Mouse (Mus musculus) midbrain, embryonic 12.5 days (tissue): ENCODE measurements around the gene Lrfn4. TPM values are rescaled to one million over a fixed set of nuclear protein-coding genes. Genes with fewer than 3 reads are reported as not detected.
"Not testable (repeated sequence)": the region's sequence is repeated elsewhere in the genome, so short reads cannot be mapped to it uniquely, and the experiment has no call there.

Experiments used
- ATAC-seq: fragments of 200-750 bp; cut with Nextera tagmentation; 2 replicates; pipeline ENCODE4 v1.8.0; 2017; ENCODE audit warnings: low read depth, moderate TSS enrichment, moderate library complexity; ENCODE audit not compliant: low FRiP score
- H3K27ac ChIP-seq: fragments of 300-500 bp; sonication (generic); replicated peaks from 2 replicates; pipeline ENCODE4 v1.5.1; 2016; ENCODE audit warnings: mild to moderate bottlenecking
- H3K27me3 ChIP-seq: fragments of 300-500 bp; sonication (generic); 2 replicates; pipeline ENCODE4 v1.6.1; 2016; ENCODE audit warnings: mild to moderate bottlenecking
- H3K36me3 ChIP-seq: fragments of 300-500 bp; sonication (generic); 2 replicates; pipeline ENCODE4 v1.6.1; 2016
- H3K4me1 ChIP-seq: fragments of 300-500 bp; sonication (generic); 2 replicates; pipeline ENCODE4 v1.6.1; 2016
- H3K4me2 ChIP-seq: fragments of 300-500 bp; sonication (generic); replicated peaks from 2 replicates; pipeline ENCODE4 v1.6.1; 2016; ENCODE audit warnings: mild to moderate bottlenecking, moderate library complexity
- H3K4me3 ChIP-seq: fragments of 300-500 bp; sonication (generic); 2 replicates; pipeline ENCODE4 v1.5.1; 2016; ENCODE audit warnings: mild to moderate bottlenecking
- H3K9ac ChIP-seq: fragments of 300-500 bp; sonication (generic); replicated peaks from 2 replicates; pipeline ENCODE4 v1.6.1; 2016; ENCODE audit warnings: mild to moderate bottlenecking, moderate library complexity
- H3K9me3 ChIP-seq: fragments of 300-500 bp; sonication (generic); 2 replicates; pipeline ENCODE4 v1.6.1; 2016; ENCODE audit warnings: mild to moderate bottlenecking
- WGBS: fragments of 180-500 bp; shearing (Covaris S2); methylation state at CpG from one replicate; pipeline ENCODE4 v1.1.7; 2016; 5-methylcytosine and 5-hydroxymethylcytosine counted together
- polyA plus RNA-seq: library from polyadenylated mRNA; unstranded; fragments of >200 nt; fragmentation: Nextera tagmentation; extraction: Ambion mirVana; gene quantifications from 2 replicates; pipeline ENCODE4 v1.2.1, GENCODE M21; 2016

Gene Lrfn4
- polyA plus RNA-seq, 1 experiment from 2014 or later: 13.6 TPM

- no peak for ATAC-seq
- no peak overlapping the region for H3K4me3 ChIP-seq
- H3K27ac ChIP-seq: no peak overlapping the region
- no peaks in the 10 kb centered on the region for H3K4me1 ChIP-seq
- H3K4me2 ChIP-seq: no peak overlapping the region
- no peaks in the 10 kb centered on the region for H3K9me3 ChIP-seq
- H3K27me3 ChIP-seq: no peaks in the 10 kb centered on the region
- H3K9ac ChIP-seq: no peak overlapping the region
- WGBS: 92% methylated on average over 4 of the region's 4 CpGs
- no peaks in the 10 kb centered on the region for H3K36me3 ChIP-seq
Measured at GRCm38 (mm10) chr19:4605654-4606053, 9.8 kb downstream of the Lrfn4 start.

DNA sequence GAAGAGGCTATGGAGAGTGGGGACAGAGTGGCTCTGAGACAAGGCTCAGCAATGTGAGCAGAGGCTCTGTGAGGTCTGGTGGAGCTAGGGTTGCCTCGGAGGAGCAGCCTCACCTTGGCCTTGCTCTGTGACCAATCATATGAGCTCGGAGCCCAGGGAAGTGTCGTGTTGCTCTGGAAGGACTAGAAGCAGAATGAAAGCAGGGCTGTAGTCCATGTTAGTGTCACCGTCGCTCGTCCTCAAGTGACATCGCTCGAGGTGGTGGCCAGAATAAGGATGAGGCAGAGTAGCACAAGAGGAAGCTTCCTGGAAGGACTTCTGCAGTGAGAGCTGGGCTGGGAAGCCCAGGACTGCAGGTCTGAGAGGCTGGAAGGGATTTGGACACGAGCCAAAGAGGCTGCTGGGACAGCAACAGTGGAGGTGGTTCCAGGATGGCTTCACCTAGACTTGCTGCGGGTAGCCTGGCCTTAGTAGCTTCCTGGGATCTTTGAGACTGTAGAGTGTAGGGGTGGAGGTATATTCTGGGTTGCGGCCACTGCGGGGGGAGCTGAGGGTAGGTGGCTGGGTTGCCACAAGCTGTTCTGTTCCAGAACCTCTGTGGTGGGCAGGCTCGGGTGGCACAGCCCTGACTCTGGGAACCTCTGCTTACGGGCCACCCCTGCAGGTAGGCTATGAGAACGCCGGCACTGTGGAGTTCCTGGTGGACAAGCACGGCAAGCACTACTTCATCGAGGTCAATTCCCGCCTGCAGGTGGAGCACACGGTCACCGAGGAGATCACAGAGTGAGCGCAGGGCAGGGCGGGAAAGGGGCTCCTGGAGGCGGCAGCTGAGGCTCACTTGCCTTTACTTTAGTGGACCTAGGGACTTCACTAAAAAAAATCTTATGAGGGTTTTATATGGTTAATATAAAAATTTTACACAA, 11.4 kb downstream of the Lrfn4 start:
- Histone ChIP-seq H3K4me3 (no peak overlapping the region), H3K27ac (no peak overlapping the region), H3K4me1 (no peaks in the 10 kb centered on the region), H3K9me3 (no peaks in the 10 kb centered on the region), H3K9ac (no peak overlapping the region), H3K27me3 (no peaks in the 10 kb centered on the region), H3K4me2 (no peak overlapping the region), H3K36me3 (no peaks in the 10 kb centered on the region)
- no peak for ATAC-seq
- 42% methylated on average over 24 of the region's 24 CpGs for WGBS

GRCm38 (mm10) chr19:4602459-4602858, 13.0 kb downstream of the Lrfn4 start:
- H3K4me1 ChIP-seq: no peaks in the 10 kb centered on the region
- no peaks in the 10 kb centered on the region for H3K27me3 ChIP-seq
- H3K27ac ChIP-seq: no peak overlapping the region
- H3K4me2 ChIP-seq: no peak overlapping the region
- ATAC-seq: no peak
- no peak overlapping the region for H3K4me3 ChIP-seq
- H3K9me3 ChIP-seq: no peaks in the 10 kb centered on the region
- H3K36me3 ChIP-seq: no peaks in the 10 kb centered on the region
- H3K9ac ChIP-seq: no peak overlapping the region
- WGBS: 90% methylated on average over 20 of the region's 20 CpGs

DNA sequence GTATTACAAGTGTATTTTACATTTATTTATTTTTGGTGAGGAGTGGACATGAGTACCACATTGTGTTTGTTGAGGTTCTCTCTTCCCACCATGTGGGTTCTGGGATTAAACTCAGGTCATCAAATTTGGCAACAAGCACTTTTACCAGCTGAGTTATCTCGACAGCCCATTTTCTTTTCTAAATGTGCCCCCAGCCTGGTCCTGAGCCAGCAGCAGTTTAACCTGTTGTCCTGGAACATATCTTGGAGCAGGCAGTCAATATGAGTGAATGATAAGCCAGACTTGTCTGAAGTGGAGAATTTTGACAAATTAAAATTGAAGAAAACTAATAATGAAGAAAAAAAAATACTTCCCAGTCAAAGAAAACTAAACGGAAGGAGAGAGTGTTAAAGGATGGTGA, 19.4 kb downstream of the Lrfn4 start:
- H3K36me3 ChIP-seq: no peaks in the 10 kb centered on the region
- no peaks in the 10 kb centered on the region for H3K4me1 ChIP-seq
- H3K27me3 ChIP-seq: no peaks in the 10 kb centered on the region
- ATAC-seq: no peak
- H3K9ac ChIP-seq: no peak overlapping the region
- H3K27ac ChIP-seq: no peak overlapping the region
- 71% methylated on average over 2 of the region's 2 CpGs for WGBS
- H3K4me2 ChIP-seq: no peak overlapping the region
- no peaks in the 10 kb centered on the region for H3K9me3 ChIP-seq
- no peak overlapping the region for H3K4me3 ChIP-seq

DNA sequence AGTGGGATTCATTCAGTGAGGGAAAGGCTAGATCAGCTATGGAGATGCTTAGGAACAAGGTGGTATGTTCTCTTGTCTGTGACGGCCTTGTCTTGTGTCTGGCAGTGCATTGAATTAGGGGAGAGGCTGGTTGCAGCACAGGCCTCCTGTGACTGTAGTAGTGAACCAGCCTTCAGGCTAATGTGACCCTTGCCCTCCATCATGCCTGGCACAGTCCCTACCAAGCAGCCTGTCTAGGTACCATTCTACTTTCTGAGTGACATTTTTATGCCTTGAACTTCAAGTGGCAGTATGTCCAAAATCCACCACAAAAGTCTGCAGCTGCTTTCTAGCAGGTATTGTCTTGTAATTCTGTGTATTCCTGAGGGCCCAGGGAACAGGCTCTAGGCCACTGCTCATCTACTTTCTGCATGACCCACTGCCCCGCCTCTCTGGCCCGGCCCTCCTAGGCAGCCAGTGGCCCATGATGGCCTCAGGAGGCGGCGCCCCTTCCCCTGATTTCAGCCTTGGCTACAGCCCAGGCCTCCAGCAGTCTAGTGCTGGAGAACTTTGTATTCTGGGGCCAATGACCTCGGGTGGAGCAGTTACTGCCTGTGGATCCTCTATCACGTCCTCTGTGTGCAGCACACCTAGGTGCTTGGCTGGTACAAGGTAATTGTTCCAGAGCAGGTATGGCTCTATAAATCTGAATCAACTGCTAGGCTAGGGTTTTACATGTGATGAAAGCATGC, 21.5 kb downstream of the Lrfn4 start:
- WGBS: 57% methylated on average over 7 of the region's 7 CpGs
- no peak for ATAC-seq

GRCm38 (mm10) chr19:4590025-4590424, 25.4 kb downstream of the Lrfn4 start:
- H3K9ac ChIP-seq: no peak overlapping the region
- ATAC-seq: no peak

More for the DNA sequence above, 21.5 kb downstream of the Lrfn4 start:
- Histone ChIP-seq H3K9me3 (no peaks in the 10 kb centered on the region), H3K4me1 (no peaks in the 10 kb centered on the region), H3K4me2 (no peak overlapping the region), H3K36me3 (no peaks in the 10 kb centered on the region), H3K9ac (no peak overlapping the region), H3K4me3 (no peak overlapping the region), H3K27ac (no peak overlapping the region), H3K27me3 (no peaks in the 10 kb centered on the region)

GRCm38 (mm10) chr19:4589081-4589480, 26.4 kb downstream of the Lrfn4 start:
- Histone ChIP-seq H3K4me3 (no peak overlapping the region), H3K27ac (no peak overlapping the region), H3K9me3 (no peaks in the 10 kb centered on the region), H3K36me3 (no peaks in the 10 kb centered on the region), H3K4me2 (no peak overlapping the region), H3K4me1 (no peaks in the 10 kb centered on the region), H3K27me3 (no peaks in the 10 kb centered on the region), H3K9ac (no peak overlapping the region)
- ATAC-seq: no peak
- 58% methylated on average over 1 of the region's 1 CpGs for WGBS

More at GRCm38 (mm10) chr19:4590025-4590424, 25.4 kb downstream of the Lrfn4 start:
- Histone ChIP-seq H3K4me2 (no peak overlapping the region), H3K9me3 (no peaks in the 10 kb centered on the region), H3K4me3 (no peak overlapping the region), H3K36me3 (no peaks in the 10 kb centered on the region), H3K4me1 (no peaks in the 10 kb centered on the region), H3K27ac (no peak overlapping the region), H3K27me3 (no peaks in the 10 kb centered on the region)
- WGBS: 87% methylated on average over 3 of the region's 3 CpGs

DNA sequence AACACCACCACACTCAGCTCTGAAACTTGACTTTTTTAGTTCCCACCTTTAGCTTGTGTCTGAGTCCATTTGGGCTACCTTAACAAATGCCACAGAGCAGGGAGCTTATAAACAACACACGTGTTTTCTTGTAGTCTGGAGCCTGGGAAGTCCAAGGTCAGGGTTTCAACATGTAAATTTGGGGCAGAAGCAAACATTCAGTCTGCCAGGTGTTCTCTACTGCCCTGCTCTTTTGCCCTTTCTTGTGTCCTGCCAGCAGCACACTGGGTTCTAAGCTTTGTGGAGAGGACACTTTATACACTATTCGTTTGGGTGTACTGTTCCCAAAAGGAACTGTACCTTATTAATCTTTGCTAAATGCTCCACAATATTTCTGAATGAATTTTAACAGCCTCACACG, 27.0 kb downstream of the Lrfn4 start:
- H3K9me3 ChIP-seq: no peaks in the 10 kb centered on the region
- H3K36me3 ChIP-seq: no peaks in the 10 kb centered on the region
- WGBS: 74% methylated on average over 3 of the region's 3 CpGs
- H3K27ac ChIP-seq: no peak overlapping the region
- H3K4me2 ChIP-seq: no peak overlapping the region
- no peak overlapping the region for H3K9ac ChIP-seq
- no peak for ATAC-seq
- no peaks in the 10 kb centered on the region for H3K27me3 ChIP-seq
- H3K4me3 ChIP-seq: no peak overlapping the region
- no peaks in the 10 kb centered on the region for H3K4me1 ChIP-seq

DNA sequence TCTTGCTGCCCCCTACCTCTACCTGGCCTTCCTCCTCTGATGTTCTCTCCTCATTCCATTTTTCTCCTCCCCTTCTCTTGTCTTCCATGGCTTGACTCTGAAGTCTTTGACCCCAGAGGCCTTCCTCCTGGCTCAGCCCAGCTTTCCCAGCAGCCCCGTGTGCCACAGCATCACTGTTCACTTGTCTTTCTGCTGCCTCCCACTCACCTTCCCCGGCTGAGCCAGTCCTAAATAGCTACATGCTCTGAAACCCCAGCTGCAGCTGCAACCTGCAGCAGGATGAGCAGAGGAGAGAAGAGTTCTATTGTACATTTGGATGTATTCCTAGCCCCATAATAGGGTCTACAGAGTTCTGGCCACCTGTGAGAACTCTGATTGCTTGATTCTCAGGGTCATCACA, 28.0 kb downstream of the Lrfn4 start:
- H3K27ac ChIP-seq: no peak overlapping the region
- H3K4me2 ChIP-seq: no peak overlapping the region
- WGBS: 74% methylated on average over 2 of the region's 2 CpGs
- no peaks in the 10 kb centered on the region for H3K27me3 ChIP-seq
- no peak overlapping the region for H3K4me3 ChIP-seq
- H3K9me3 ChIP-seq: no peaks in the 10 kb centered on the region
- ATAC-seq: no peak
- no peaks in the 10 kb centered on the region for H3K36me3 ChIP-seq
- no peaks in the 10 kb centered on the region for H3K4me1 ChIP-seq
- no peak overlapping the region for H3K9ac ChIP-seq

DNA sequence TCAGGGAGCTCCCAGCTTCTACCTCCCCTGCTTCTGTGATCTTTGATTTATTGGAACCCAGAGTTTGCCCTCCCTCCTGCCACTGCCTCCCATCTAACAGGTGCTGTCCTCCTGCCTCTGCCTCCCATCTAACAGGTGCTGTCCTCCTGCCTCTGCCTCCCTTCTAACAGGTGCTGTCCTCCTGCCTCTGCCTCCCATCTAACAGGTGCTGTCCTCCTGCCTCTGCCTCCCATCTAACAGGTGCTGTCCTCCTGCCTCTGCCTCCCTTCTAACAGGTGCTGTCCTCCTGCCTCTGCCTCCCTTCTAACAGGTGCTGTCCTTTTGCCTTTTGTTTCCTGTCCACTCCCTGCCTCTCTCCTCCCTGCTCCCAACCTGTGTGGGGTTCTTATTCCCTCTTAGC, 28.7 kb downstream of the Lrfn4 start:
- H3K4me1 ChIP-seq, H3K9ac ChIP-seq, ATAC-seq, H3K9me3 ChIP-seq, H3K4me3 ChIP-seq, H3K4me2 ChIP-seq, H3K27ac ChIP-seq, H3K36me3 ChIP-seq, H3K27me3 ChIP-seq: not testable (repeated sequence)

- Histone ChIP-seq H3K36me3 (no peaks in the 10 kb centered on the region), H3K9ac (no peak overlapping the region), H3K27ac (no peak overlapping the region), H3K27me3 (no peaks in the 10 kb centered on the region), H3K4me1 (no peaks in the 10 kb centered on the region), H3K4me2 (no peak overlapping the region), H3K9me3 (no peaks in the 10 kb centered on the region), H3K4me3 (no peak overlapping the region)
- WGBS: 82% methylated on average over 2 of the region's 2 CpGs
- ATAC-seq: no peak
Measured at GRCm38 (mm10) chr19:4583856-4584255, 31.6 kb downstream of the Lrfn4 start.

- no peak overlapping the region for H3K9ac ChIP-seq
- 84% methylated on average over 5 of the region's 5 CpGs for WGBS
- no peak for ATAC-seq
- H3K27ac ChIP-seq: no peak overlapping the region
- H3K4me1 ChIP-seq: no peaks in the 10 kb centered on the region
- no peaks in the 10 kb centered on the region for H3K27me3 ChIP-seq
- no peak overlapping the region for H3K4me3 ChIP-seq
- no peaks in the 10 kb centered on the region for H3K9me3 ChIP-seq
- no peaks in the 10 kb centered on the region for H3K36me3 ChIP-seq
- H3K4me2 ChIP-seq: no peak overlapping the region
Measured at GRCm38 (mm10) chr19:4579296-4579695, 36.2 kb downstream of the Lrfn4 start.
